Mouse (Mus musculus) layer of hippocampus, adult 9-11 months (tissue): Measurements from ENCODE around the gene Tmem274.
"Not testable (repeated sequence)": the region's sequence is repeated elsewhere in the genome, so short reads cannot be mapped to it uniquely, and the experiment has no call there.

Source experiments
- DNase-seq: peaks from one replicate; pipeline ENCODE4 v3.0.0; 2022

The Tmem274 gene

GRCm38 (mm10) chr4:149477078-149477477 is at the start of gene Tmem274:
Gene Tmem274 (plus strand): TSS chr4:149477378.
- no peak for DNase-seq

- DNase-seq = no peak
These were observed 47.6 kb upstream of the Tmem274 start for GRCm38 (mm10) chr4:149429592-149429991.

GRCm38 (mm10) chr4:149431887-149432286 is 45.3 kb upstream of the Tmem274 start:
- not testable (repeated sequence) for DNase-seq

GRCm38 (mm10) chr4:149440576-149440975 is 36.6 kb upstream of the Tmem274 start:
- DNase-seq = no peak

GRCm38 (mm10) chr4:149442436-149442835 is 34.7 kb upstream of the Tmem274 start:
- DNase-seq = no peak

GRCm38 (mm10) chr4:149444465-149444864 is 32.7 kb upstream of the Tmem274 start:
- DNase-seq = no peak

GRCm38 (mm10) chr4:149444964-149445701 is 32.0 kb upstream of the Tmem274 start:
- DNase-seq = peak; percentile 89

- peak; percentile 37 for DNase-seq
These were observed 31.3 kb upstream of the Tmem274 start for GRCm38 (mm10) chr4:149445868-149446267.

- no peak for DNase-seq
These were observed 30.9 kb upstream of the Tmem274 start for GRCm38 (mm10) chr4:149446309-149446708.

- DNase-seq = no peak
These were observed 26.5 kb upstream of the Tmem274 start for GRCm38 (mm10) chr4:149450636-149451035.

- DNase-seq = no peak
These were observed 23.5 kb upstream of the Tmem274 start for GRCm38 (mm10) chr4:149453656-149454055.

GRCm38 (mm10) chr4:149454263-149454662 is 22.9 kb upstream of the Tmem274 start:
- DNase-seq = no peak

GRCm38 (mm10) chr4:149454879-149455278 is 22.3 kb upstream of the Tmem274 start, which contains the start of gene Rbp7:
Gene Rbp7 (minus strand): TSS chr4:149454978.
- DNase-seq = no peak

- DNase-seq = not testable (repeated sequence)
These were observed 20.0 kb upstream of the Tmem274 start for GRCm38 (mm10) chr4:149457163-149457562.

- DNase-seq = no peak
These were observed 19.2 kb upstream of the Tmem274 start for GRCm38 (mm10) chr4:149457831-149458430.

- DNase-seq = no peak
These were observed 18.7 kb upstream of the Tmem274 start for GRCm38 (mm10) chr4:149458526-149458925.

- DNase-seq = no peak
These were observed 17.8 kb upstream of the Tmem274 start for GRCm38 (mm10) chr4:149459425-149459824.

- not testable (repeated sequence) for DNase-seq
These were observed 16.7 kb upstream of the Tmem274 start for GRCm38 (mm10) chr4:149460475-149460874.

- DNase-seq = no peak
These were observed 15.4 kb upstream of the Tmem274 start for GRCm38 (mm10) chr4:149461579-149462304.

GRCm38 (mm10) chr4:149462305-149462971 is 14.7 kb upstream of the Tmem274 start:
- DNase-seq = no peak

- no peak for DNase-seq
These were observed 13.7 kb upstream of the Tmem274 start for GRCm38 (mm10) chr4:149463435-149463950.

GRCm38 (mm10) chr4:149469557-149469956 is 7.6 kb upstream of the Tmem274 start:
- no peak for DNase-seq

- DNase-seq = no peak
These were observed 2.1 kb upstream of the Tmem274 start for GRCm38 (mm10) chr4:149475096-149475495.
